16 mouse cellular contexts compared by ENCODE assay signal in genomic region chr11:109699784-109700183, GRCm38 (mm10). TPM values are rescaled to one million over a fixed set of nuclear protein-coding genes. Genes with fewer than 3 reads are reported as not detected.
A peak's percentile ranks its signal among the peaks of the same experiment; 100 is the strongest.
DNase-seq lines count a peak whose midpoint lies in the region; ATAC-seq and TF ChIP-seq lines count a peak whose summit lies in the region.
"Had no signal": no experiment of that assay in that cellular context is flagged by ENCODE, and none has a peak within 500 bp of the region (broad histone marks: within the 10 kb centered on the region; RNA-seq: fewer than 3 reads in every experiment).

No protein-coding gene starts in this region.

- ATAC-seq in midbrain, postnatal 0 days (ENCODE audit: low FRiP score) = no peak
- ATAC-seq in midbrain, embryonic 13.5 days = no peak
- ATAC-seq: forebrain, embryonic 14.5 days had no signal

- no peaks in the 10 kb centered on the region for H3K79me2 ChIP-seq in MEL (ENCODE audit: control insufficient read depth, insufficient read depth, low read length, poor library complexity)

- no peak overlapping the region for H3K9ac ChIP-seq in midbrain, postnatal 0 days (replicated peaks; ENCODE audit: low read length, poor library complexity, severe bottlenecking)
- no peak overlapping the region for H3K9ac ChIP-seq in midbrain, embryonic 13.5 days (replicated peaks)
- H3K9ac ChIP-seq in MEL (ENCODE audit: control insufficient read depth, low read depth, low read length, poor library complexity, severe bottlenecking) = no peak overlapping the region
- H3K9ac ChIP-seq: heart, embryonic 12.5 days; hindbrain, embryonic 15.5 days; liver, embryonic 13.5 days; midbrain, embryonic 12.5 days had no signal

- no peak overlapping the region for H3K4me3 ChIP-seq in layer of hippocampus, adult 2 months
- no peak overlapping the region for H3K4me3 ChIP-seq in midbrain, postnatal 0 days (ENCODE audit: low read depth, low read length)
- no peak overlapping the region for H3K4me3 ChIP-seq in midbrain, embryonic 13.5 days (replicated peaks)
- no peak overlapping the region for H3K4me3 ChIP-seq in MEL (ENCODE audit: control insufficient read depth in 1 of 2, insufficient read depth in 1 of 2, low read depth in 2 of 2, low read length in 2 of 2)
- H3K4me3 ChIP-seq: erythroblast, embryonic 14.5 days; heart, embryonic 12.5 days; hindbrain, embryonic 15.5 days; liver, embryonic 13.5 days; midbrain, embryonic 12.5 days had no signal

- 73% methylated on average over 2 of the region's 2 CpGs for WGBS in midbrain, postnatal 0 days
- WGBS in midbrain, embryonic 13.5 days = 75% methylated on average over 2 of the region's 2 CpGs

- DNase-seq in layer of hippocampus, adult 2 months (ENCODE audit: low spot score in 2 of 2) = no peak
- no peak for DNase-seq in layer of hippocampus, adult 8-10 months (ENCODE audit: low spot score in 2 of 2)
- DNase-seq in midbrain, postnatal 0 days (ENCODE audit: low spot score) = no peak
- DNase-seq in MEL (ENCODE audit: low read depth, low spot score) = peak; percentile 36
- DNase-seq in splenic B cell, adult 2 months (ENCODE audit: low read depth, low spot score) = peak; percentile 11
- DNase-seq in right cerebral cortex, adult 2 months (ENCODE audit: low spot score in 2 of 2) = no peak
- DNase-seq: cerebellum, adult 11 months; cerebellum, postnatal 25 days; liver, embryonic 13.5 days; lung, postnatal 36 days had no signal

- no peaks in the 10 kb centered on the region for H3K9me3 ChIP-seq in midbrain, postnatal 0 days (ENCODE audit: low read length)
- H3K9me3 ChIP-seq in midbrain, embryonic 13.5 days = no peaks in the 10 kb centered on the region
- no peaks in the 10 kb centered on the region for H3K9me3 ChIP-seq in MEL (replicated peaks; ENCODE audit: insufficient read depth, low read length)
- H3K9me3 ChIP-seq: hindbrain, embryonic 15.5 days; liver, embryonic 13.5 days; midbrain, embryonic 12.5 days had no signal

- H3K4me1 ChIP-seq in midbrain, postnatal 0 days (ENCODE audit: insufficient read depth, low read length) = no peaks in the 10 kb centered on the region
- H3K4me1 ChIP-seq in midbrain, embryonic 13.5 days (replicated peaks) = no peaks in the 10 kb centered on the region
- no peaks in the 10 kb centered on the region for H3K4me1 ChIP-seq in MEL (ENCODE audit: control insufficient read depth in 1 of 2, insufficient read depth in 2 of 2, low read length in 2 of 2)
- H3K4me1 ChIP-seq: hindbrain, embryonic 15.5 days had no signal

- TF ChIP-seq RAD21 in MEL (IDR thresholded peaks at IDR 0.05; ENCODE audit: low read depth, low read length) = peak; percentile 29

- TF ChIP-seq POLR2A in MEL (IDR thresholded peaks at IDR 0.05; ENCODE audit: control insufficient read depth in 1 of 2, insufficient read depth in 1 of 2, low read depth in 1 of 2, low read length in 2 of 2, poor library complexity in 1 of 2) = no peak

- TF ChIP-seq EP300 in MEL (IDR thresholded peaks at IDR 0.05; ENCODE audit: low read depth in 1 of 2, low read length in 2 of 2) = no peak

- H3K27ac ChIP-seq in layer of hippocampus, adult 2 months = no peak overlapping the region
- no peak overlapping the region for H3K27ac ChIP-seq in midbrain, postnatal 0 days (ENCODE audit: low read depth, low read length)
- no peak overlapping the region for H3K27ac ChIP-seq in midbrain, embryonic 13.5 days
- no peak overlapping the region for H3K27ac ChIP-seq in MEL (ENCODE audit: control insufficient read depth, low read depth, low read length)
- H3K27ac ChIP-seq: hindbrain, embryonic 15.5 days; liver, embryonic 13.5 days; midbrain, embryonic 12.5 days had no signal

- TF ChIP-seq CTCF in layer of hippocampus, adult 2 months (conservative IDR thresholded peaks at IDR 0.05) = peak; percentile 55
- peak; percentile 17; the same call in 1 of the 2 replicates for TF ChIP-seq CTCF in midbrain, postnatal 0 days (IDR thresholded peaks at IDR 0.05)
- peak; percentile 10 to 41 (median 21); a peak in 4 of 6 replicates for TF ChIP-seq CTCF in MEL (IDR thresholded peaks at IDR 0.05 in 2 of 3, conservative IDR thresholded peaks at IDR 0.05 in 1 of 3; ENCODE audit: control insufficient read depth in 1 of 3, insufficient read depth in 1 of 3, low read depth in 2 of 3, low read length in 3 of 3, poor library complexity in 1 of 3, severe bottlenecking in 1 of 3)

- no peaks in the 10 kb centered on the region; the same call in 1 of the 2 replicates for H3K36me3 ChIP-seq in midbrain, postnatal 0 days (ENCODE audit: insufficient read depth, low read length)
- H3K36me3 ChIP-seq in midbrain, embryonic 13.5 days = no peaks in the 10 kb centered on the region
- no peaks in the 10 kb centered on the region for H3K36me3 ChIP-seq in MEL (ENCODE audit: control insufficient read depth in 1 of 2, insufficient read depth in 2 of 2, low read length in 2 of 2)
- H3K36me3 ChIP-seq in splenic B cell, adult 2 months (ENCODE audit: control insufficient read depth, insufficient read depth, low read length, poor library complexity, severe bottlenecking) = no peaks in the 10 kb centered on the region
- H3K36me3 ChIP-seq: heart, embryonic 12.5 days; hindbrain, embryonic 15.5 days; liver, embryonic 13.5 days; midbrain, embryonic 12.5 days had no signal

- no peaks in the 10 kb centered on the region for H3K27me3 ChIP-seq in midbrain, postnatal 0 days (ENCODE audit: insufficient read depth, low read length)
- no peaks in the 10 kb centered on the region for H3K27me3 ChIP-seq in midbrain, embryonic 13.5 days
- H3K27me3 ChIP-seq in MEL (ENCODE audit: control insufficient read depth in 1 of 2, insufficient read depth in 2 of 2, low read length in 2 of 2) = no peaks in the 10 kb centered on the region; a peak in 1 of 4 replicates
- H3K27me3 ChIP-seq in splenic B cell, adult 2 months (ENCODE audit: control insufficient read depth, insufficient read depth, low read length, poor library complexity, severe bottlenecking) = no peaks in the 10 kb centered on the region
- H3K27me3 ChIP-seq: heart, embryonic 12.5 days; hindbrain, embryonic 15.5 days; liver, embryonic 13.5 days; midbrain, embryonic 12.5 days had no signal

- no peak overlapping the region for H3K4me2 ChIP-seq in midbrain, postnatal 0 days (ENCODE audit: low read depth, low read length, poor library complexity, severe bottlenecking)
- H3K4me2 ChIP-seq in midbrain, embryonic 13.5 days (replicated peaks) = no peak overlapping the region
- H3K4me2 ChIP-seq: heart, embryonic 12.5 days; hindbrain, embryonic 15.5 days; liver, embryonic 13.5 days; midbrain, embryonic 12.5 days had no signal

TF ChIP-seq in MEL, 35 proteins besides CTCF, POLR2A, EP300 and RAD21:
- TF ChIP-seq SMC3 (IDR thresholded peaks at IDR 0.05; ENCODE audit: low read depth, low read length) (peak; percentile 14), MAX (IDR thresholded peaks at IDR 0.05; ENCODE audit: low read length) (no peak)

RNA-seq across cellular contexts. Expression of gene Fam20a, which starts 22.3 kb away (rescaled TPM):
- 10 to 100 TPM; 13.6 to 16.1 TPM for total RNA-seq in layer of hippocampus, adult 2 months (2021)
- total RNA-seq in layer of hippocampus, adult 8-10 months (2022) = 10 to 100 TPM; 12.3 to 14.9 (median 13.1) TPM
- 8.9 and 10.4 TPM in 2 replicates for total RNA-seq in midbrain, postnatal 0 days (2014; rRNA removed)
- polyA plus RNA-seq in midbrain, postnatal 0 days (2015; fragmentation: Nextera tagmentation; extraction: Ambion mirVana) = 5.9 and 6.1 TPM in 2 replicates
- 2.1 and 2.2 TPM in 2 replicates for polyA plus RNA-seq in midbrain, embryonic 13.5 days (2015; fragmentation: Nextera tagmentation; extraction: Ambion mirVana)
- not detected in 2 replicates for total RNA-seq in MEL (2012; rRNA removed)
- polyA plus RNA-seq in MEL (2012; ENCODE audit: insufficient read depth in 1 of 2, insufficient read length in 2 of 2, low read depth in 1 of 2, low replicate concordance in 2 of 2, missing spikeins in 1 of 2) = not detected
- polyA plus RNA-seq: erythroblast, embryonic 14.5 days had no signal

RNA-seq across cellular contexts. Expression of gene Prkar1a, which starts 50.6 kb away (rescaled TPM):
- total RNA-seq in layer of hippocampus, adult 2 months (2021) = 100 to 1,000 TPM; 522 to 554 TPM
- 100 to 1,000 TPM; 539 to 574 (median 549) TPM for total RNA-seq in layer of hippocampus, adult 8-10 months (2022)
- total RNA-seq in midbrain, postnatal 0 days (2014; rRNA removed) = 231 and 289 TPM in 2 replicates
- polyA plus RNA-seq in midbrain, postnatal 0 days (2015; fragmentation: Nextera tagmentation; extraction: Ambion mirVana) = 467 and 473 TPM in 2 replicates
- 471 and 522 TPM in 2 replicates for polyA plus RNA-seq in midbrain, embryonic 13.5 days (2015; fragmentation: Nextera tagmentation; extraction: Ambion mirVana)
- 69.6 and 70.2 TPM in 2 replicates for total RNA-seq in MEL (2012; rRNA removed)
- polyA plus RNA-seq in MEL (2012; ENCODE audit: insufficient read depth in 1 of 2, insufficient read length in 2 of 2, low read depth in 1 of 2, low replicate concordance in 2 of 2, missing spikeins in 1 of 2) = 100 to 1,000 TPM in 1 of 2 experiments, not detected in 1; 152 TPM

Comparison
In these comparisons a context has a peak if more than half of its experiments do, and no peak if none do; other contexts are left out.
1. DNase-seq: peak in MEL (single experiment) and splenic B cell, adult 2 months (single experiment); none in layer of hippocampus, adult 2 months (0 of 2), layer of hippocampus, adult 8-10 months (0 of 2), midbrain, postnatal 0 days (single experiment) and right cerebral cortex, adult 2 months (0 of 2).
2. Peak in every context shown above with its lines, with median percentiles within 50 percentile points of each other: CTCF ChIP-seq.